Mouse (Mus musculus) megakaryocyte, embryonic 14.5 days (primary cell): ENCODE data around the gene Col4a4.

Source experiments
- FLI1 ChIP-seq: IDR thresholded peaks from 2 replicates; pipeline ENCODE4 v1.6.1; 2012; ENCODE audit warnings: low read length, inconsistent platforms, mixed read lengths
- GATA1 ChIP-seq: IDR thresholded peaks from 3 replicates; pipeline ENCODE4 v1.6.1; 2012; ENCODE audit warnings: mixed read lengths, low read length, inconsistent platforms, borderline replicate concordance

- TF ChIP-seq GATA1 = no peak
- TF ChIP-seq FLI1 = no peak
Measured at GRCm38 (mm10) chr1:82571758-82572157, 14.9 kb downstream of the Col4a4 start.
